Mouse (Mus musculus) kidney, adult 8-10 months (tissue): ENCODE measurements at regions not wholly inside any gene's neighbourhood (a gene's known extent, or its start where the extent isn't known, plus 50 kb on each side); places are given as distances from the start of the nearest gene placed in this dataset.

ENCODE experiments used
- DNase-seq, 2 experiments: peaks; one replicate each; pipeline ENCODE4 v3.0.0; 2022

- no peak for DNase-seq
These were observed 65.2 kb upstream of the Cabcoco1 start for GRCm38 (mm10) chr10:68606848-68607247.

GRCm38 (mm10) chr10:68611906-68612305 is 70.2 kb upstream of the Cabcoco1 start:
- peak in 1 of 2 experiments; percentile 47 for DNase-seq

- DNase-seq = no peak
These were observed 71.0 kb upstream of the Cabcoco1 start for GRCm38 (mm10) chr10:68612727-68613126.

- DNase-seq = no peak
These were observed 82.1 kb upstream of the Cabcoco1 start for GRCm38 (mm10) chr10:68623786-68624185.

- DNase-seq = peak in 1 of 2 experiments; percentile 18
These were observed 83.6 kb upstream of the Cabcoco1 start for GRCm38 (mm10) chr10:68625329-68625728.

GRCm38 (mm10) chr10:68625752-68626151 is 84.1 kb upstream of the Cabcoco1 start:
- no peak for DNase-seq

- no peak for DNase-seq
These were observed 87.8 kb upstream of the Cabcoco1 start for GRCm38 (mm10) chr10:68629486-68629885.

GRCm38 (mm10) chr10:68633180-68633579 is 90.3 kb upstream of the Tmem26 start:
- DNase-seq = no peak

- DNase-seq = no peak
These were observed 70.7 kb upstream of the Tmem26 start for GRCm38 (mm10) chr10:68652700-68653099.

- DNase-seq = peak; percentile 1 to 27
These were observed 68.0 kb upstream of the Tmem26 start for GRCm38 (mm10) chr10:68655491-68655890.

- no peak for DNase-seq
These were observed 57.4 kb upstream of the Tmem26 start for GRCm38 (mm10) chr10:68666094-68666493.

GRCm38 (mm10) chr10:68669330-68669729 is 54.1 kb upstream of the Tmem26 start:
- no peak for DNase-seq

- DNase-seq = no peak
These were observed 53.5 kb upstream of the Tmem26 start for GRCm38 (mm10) chr10:68669992-68670391.

GRCm38 (mm10) chr10:68672291-68672690 is 51.2 kb upstream of the Tmem26 start:
- DNase-seq = no peak

- no peak for DNase-seq
These were observed 50.2 kb upstream of the Tmem26 start for GRCm38 (mm10) chr10:68673102-68673872.
